8 mouse cellular contexts compared by ENCODE assay signal in the genomic region with DNA sequence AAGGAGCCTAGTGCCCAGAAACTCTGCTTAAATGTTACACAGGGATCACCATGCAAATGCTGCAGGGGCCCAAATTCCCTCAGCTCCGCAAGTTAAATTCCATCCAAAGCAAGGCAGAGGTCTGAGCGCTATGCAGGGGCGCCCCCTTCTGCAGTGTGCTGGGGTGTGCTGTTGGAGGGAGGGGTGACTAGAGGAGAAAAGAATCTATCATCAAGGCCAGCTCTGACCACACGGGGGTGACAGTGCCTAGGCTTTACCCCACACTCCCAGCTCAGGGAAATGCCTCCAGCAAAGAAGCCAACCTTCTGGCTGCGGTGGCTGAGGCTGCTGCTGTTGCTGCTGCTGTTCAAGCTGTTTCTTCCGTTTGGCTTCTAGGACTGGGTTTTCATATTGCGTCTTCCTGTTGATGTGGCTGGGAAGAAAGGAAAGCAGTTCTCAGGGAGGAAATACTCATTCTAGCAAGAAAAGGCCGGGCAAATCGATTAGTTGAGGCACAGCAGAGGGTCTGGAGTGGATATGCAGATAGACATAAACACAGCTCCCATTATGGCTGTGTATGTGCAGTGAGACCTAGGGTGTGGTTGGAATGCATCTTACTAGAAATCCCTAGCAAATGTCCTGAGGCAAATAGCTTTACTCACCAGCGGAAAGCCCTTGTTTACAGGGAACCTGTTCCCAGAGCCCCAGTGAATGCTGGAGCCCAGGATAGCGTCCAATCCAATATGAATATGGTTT.
DNase-seq lines count a peak whose midpoint lies in the region; ATAC-seq lines count a peak whose summit lies in the region.

No protein-coding gene starts in this region.

- peak; percentile 100 for ATAC-seq in hematopoietic stem cell, adult 5-6 weeks (replicated peaks in 1 of 2; ENCODE audit: insufficient read depth in 1 of 2, low FRiP score in 2 of 2, low TSS enrichment in 1 of 2, low read depth in 1 of 2, poor library complexity in 2 of 2, severe bottlenecking in 2 of 2)

- peak; percentile 79 for DNase-seq in NIH3T3 (ENCODE audit: low read depth)
- DNase-seq in cerebellum, adult 9-10 months: peak; percentile 80
- DNase-seq in frontal cortex, adult 2 months (ENCODE audit: extremely low spot score in 1 of 2, low spot score in 1 of 2): peak; percentile 76 to 93
- peak; percentile 87 to 91 for DNase-seq in layer of hippocampus, adult 8-10 months (ENCODE audit: low spot score in 2 of 2)
- DNase-seq in lung, adult 18-20 months: peak; percentile 60 to 73
- peak; percentile 61 for DNase-seq in ovary, postnatal 14 days (ENCODE audit: low spot score)
- DNase-seq in urinary bladder, adult 18-20 months (ENCODE audit: low spot score in 2 of 2): peak; percentile 39 to 47

Comparison
In these comparisons a context has a peak if more than half of its experiments do, and no peak if none do; other contexts are left out.
1. Peak in every context shown above with its lines: DNase-seq and ATAC-seq.